Mouse (Mus musculus) thymus, adult 2 months (tissue): ENCODE results near the gene Slc35a5. TPM values are rescaled to one million over a fixed set of nuclear protein-coding genes. Genes with fewer than 3 reads are reported as not detected.

Source experiments
- DNase-seq: peaks from one replicate; pipeline ENCODE4 v3.0.0; 2021
- H3K27ac ChIP-seq: fragments of 200-500 bp; 2 replicates; pipeline ENCODE4 v1.5.1; 2012; ENCODE audit warnings: low read length, control low read depth; ENCODE audit not compliant: control insufficient read depth, insufficient read depth
- H3K27me3 ChIP-seq: fragments of 200-500 bp; 2 replicates; pipeline ENCODE4 v1.6.1; 2012; ENCODE audit warnings: mild to moderate bottlenecking, low read length, moderate library complexity, mixed read lengths; ENCODE audit not compliant: control insufficient read depth, insufficient read depth
- H3K36me3 ChIP-seq: fragments of 200-500 bp; 2 replicates; pipeline ENCODE4 v1.6.1; 2012; ENCODE audit warnings: mild to moderate bottlenecking, low read length, moderate library complexity; ENCODE audit not compliant: control insufficient read depth, insufficient read depth
- H3K4me1 ChIP-seq: fragments of 200-500 bp; replicated peaks from 2 replicates; pipeline ENCODE4 v1.6.1; 2012; ENCODE audit warnings: low read length; ENCODE audit not compliant: control insufficient read depth, insufficient read depth
- H3K4me3 ChIP-seq: fragments of 200-500 bp; 2 replicates; pipeline ENCODE4 v1.5.1; 2012; ENCODE audit warnings: mild to moderate bottlenecking, low read length, control low read depth, moderate library complexity; ENCODE audit not compliant: control insufficient read depth, insufficient read depth
- CTCF ChIP-seq: fragments of 200-500 bp; IDR thresholded peaks from 2 replicates; pipeline ENCODE4 v1.5.1; 2012; ENCODE audit warnings: mild to moderate bottlenecking, control low read depth, low read length, moderate library complexity, borderline replicate concordance; ENCODE audit not compliant: control insufficient read depth, poor library complexity, insufficient read depth; ENCODE audit errors: extremely low read depth
- POLR2A ChIP-seq: fragments of 200-500 bp; IDR thresholded peaks from 2 replicates; pipeline ENCODE4 v1.6.1; 2012; ENCODE audit warnings: mild to moderate bottlenecking, low read length, control low read depth, moderate library complexity; ENCODE audit not compliant: control insufficient read depth, poor library complexity, insufficient read depth; ENCODE audit errors: extremely low read depth
- WGBS: fragments of 180-500 bp; shearing (Covaris S2); methylation state at CpG from one replicate; pipeline ENCODE4 v1.1.7; 2018; 5-methylcytosine and 5-hydroxymethylcytosine counted together
- polyA plus RNA-seq: library from polyadenylated mRNA; depleted of rRNA; stranded (reverse); fragments of >200 nt; gene quantifications from 2 replicates; pipeline ENCODE4 v1.2.3, GENCODE M21; 2012

Slc35a5 gene
- polyA plus RNA-seq, 1 experiment: 22.7 TPM

GRCm38 (mm10) chr16:45142565-45142964 is 15.9 kb downstream of the Slc35a5 start:
- DNase-seq: no peak

GRCm38 (mm10) chr16:45141711-45142110 is 16.8 kb downstream of the Slc35a5 start:
- no peak overlapping the region for H3K27ac ChIP-seq
- no peaks in the 10 kb centered on the region for H3K4me1 ChIP-seq
- H3K4me3 ChIP-seq: no peak overlapping the region
- 95% methylated on average over 5 of the region's 5 CpGs for WGBS
- H3K36me3 ChIP-seq: peaks cover 47% of the 10 kb centered on the region
- DNase-seq: no peak
- H3K27me3 ChIP-seq: no peaks in the 10 kb centered on the region
- no peak for TF ChIP-seq POLR2A
- no peak for TF ChIP-seq CTCF

More at GRCm38 (mm10) chr16:45142565-45142964, 15.9 kb downstream of the Slc35a5 start:
- Histone ChIP-seq H3K4me1 (no peaks in the 10 kb centered on the region), H3K27ac (no peak overlapping the region), H3K36me3 (peaks cover 56% of the 10 kb centered on the region), H3K4me3 (no peak overlapping the region), H3K27me3 (no peaks in the 10 kb centered on the region)
- TF ChIP-seq POLR2A (no peak), CTCF (no peak)
- WGBS: 78% methylated on average over 5 of the region's 5 CpGs

- no peaks in the 10 kb centered on the region for H3K36me3 ChIP-seq
- TF ChIP-seq CTCF (no peak), POLR2A (no peak)
- 87% methylated on average over 2 of the region's 2 CpGs for WGBS
- H3K4me1 ChIP-seq: no peaks in the 10 kb centered on the region
- H3K4me3 ChIP-seq: no peak overlapping the region
- H3K27ac ChIP-seq: no peak overlapping the region
- DNase-seq: no peak
- no peaks in the 10 kb centered on the region for H3K27me3 ChIP-seq
Measured at GRCm38 (mm10) chr16:45127936-45128710, 30.4 kb downstream of the Slc35a5 start.

- TF ChIP-seq POLR2A: no peak
- TF ChIP-seq CTCF: no peak
- Histone ChIP-seq H3K27me3 (no peaks in the 10 kb centered on the region), H3K36me3 (no peaks in the 10 kb centered on the region), H3K27ac (no peak overlapping the region), H3K4me1 (no peaks in the 10 kb centered on the region), H3K4me3 (no peak overlapping the region)
- DNase-seq: no peak
- WGBS: 85% methylated on average over 9 of the region's 9 CpGs
Measured at GRCm38 (mm10) chr16:45124230-45125203, 34.0 kb downstream of the Slc35a5 start.

- WGBS: 82% methylated on average over 5 of the region's 5 CpGs
- no peak overlapping the region for H3K27ac ChIP-seq
- H3K4me1 ChIP-seq: no peaks in the 10 kb centered on the region
- H3K27me3 ChIP-seq: no peaks in the 10 kb centered on the region
- no peak overlapping the region for H3K4me3 ChIP-seq
- H3K36me3 ChIP-seq: no peaks in the 10 kb centered on the region
- TF ChIP-seq CTCF (no peak), POLR2A (no peak)
- no peak for DNase-seq
Measured at GRCm38 (mm10) chr16:45122571-45122970, 35.9 kb downstream of the Slc35a5 start.

GRCm38 (mm10) chr16:45120844-45121425 is 37.6 kb downstream of the Slc35a5 start:
- TF ChIP-seq POLR2A (no peak), CTCF (no peak)
- H3K4me1 ChIP-seq: no peaks in the 10 kb centered on the region
- DNase-seq: no peak
- H3K27ac ChIP-seq: no peak overlapping the region
- no peak overlapping the region for H3K4me3 ChIP-seq
- no peaks in the 10 kb centered on the region for H3K27me3 ChIP-seq
- H3K36me3 ChIP-seq: no peaks in the 10 kb centered on the region
- WGBS: 90% methylated on average over 5 of the region's 5 CpGs
